Mouse (Mus musculus): Measurements from ENCODE around the gene Eif5.

Gene Eif5

GRCm38 (mm10) chr12:111565363-111565762 lies 27.5 kb downstream of the Eif5 start:
- DNase-seq (ENCODE audit: low spot score): no peak

DNA sequence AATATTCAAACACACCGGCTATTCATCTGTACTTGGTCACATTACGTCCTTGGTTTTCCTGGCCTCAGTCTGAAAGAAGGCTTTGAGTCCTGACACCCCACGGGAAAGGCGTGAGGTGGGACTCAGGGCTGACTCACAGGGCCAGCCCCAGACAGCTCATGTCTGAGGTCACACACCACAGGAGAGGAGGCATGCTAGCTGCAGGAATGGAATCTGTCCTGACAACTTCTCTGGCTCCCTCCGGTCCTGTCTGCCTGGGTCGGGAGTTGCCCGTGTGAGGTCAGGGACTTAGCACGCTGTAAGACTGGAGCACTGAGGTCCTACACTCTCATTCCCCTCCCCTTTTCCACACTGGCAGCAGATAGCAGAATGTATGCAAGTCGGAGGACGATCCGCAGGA lies 31.0 kb downstream of the Eif5 start:
- DNase-seq (ENCODE audit: low spot score): no peak

GRCm38 (mm10) chr12:111572406-111572805 lies 34.6 kb downstream of the Eif5 start:
- DNase-seq (ENCODE audit: low spot score): no peak

DNA sequence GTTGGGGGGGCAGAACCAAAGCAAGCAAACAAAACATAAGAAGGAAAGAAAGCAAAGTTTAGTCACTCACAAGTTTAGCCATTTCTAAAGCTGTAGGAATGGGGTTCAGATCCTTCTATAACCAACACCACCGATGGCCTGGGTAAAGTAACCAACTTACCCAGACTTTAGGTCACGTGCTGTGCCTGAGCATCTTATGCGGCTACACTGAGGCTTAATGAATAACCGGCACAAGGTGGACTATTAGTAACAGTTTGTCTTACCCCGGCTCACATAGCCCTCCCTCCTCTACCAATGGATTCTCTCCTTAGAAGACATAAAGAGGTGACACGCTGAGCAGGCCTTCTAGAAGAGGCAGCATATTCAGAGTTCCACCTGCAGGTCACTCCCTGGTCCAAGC lies 35.5 kb downstream of the Eif5 start:
- no peak for DNase-seq (ENCODE audit: low spot score)

- DNase-seq (ENCODE audit: low spot score): peak; percentile 96
Measured at GRCm38 (mm10) chr12:111574074-111574886, 36.5 kb downstream of the Eif5 start, which contains the start of gene Mark3. TSS of gene Mark3 (plus strand) at chr12:111574523.

DNA sequence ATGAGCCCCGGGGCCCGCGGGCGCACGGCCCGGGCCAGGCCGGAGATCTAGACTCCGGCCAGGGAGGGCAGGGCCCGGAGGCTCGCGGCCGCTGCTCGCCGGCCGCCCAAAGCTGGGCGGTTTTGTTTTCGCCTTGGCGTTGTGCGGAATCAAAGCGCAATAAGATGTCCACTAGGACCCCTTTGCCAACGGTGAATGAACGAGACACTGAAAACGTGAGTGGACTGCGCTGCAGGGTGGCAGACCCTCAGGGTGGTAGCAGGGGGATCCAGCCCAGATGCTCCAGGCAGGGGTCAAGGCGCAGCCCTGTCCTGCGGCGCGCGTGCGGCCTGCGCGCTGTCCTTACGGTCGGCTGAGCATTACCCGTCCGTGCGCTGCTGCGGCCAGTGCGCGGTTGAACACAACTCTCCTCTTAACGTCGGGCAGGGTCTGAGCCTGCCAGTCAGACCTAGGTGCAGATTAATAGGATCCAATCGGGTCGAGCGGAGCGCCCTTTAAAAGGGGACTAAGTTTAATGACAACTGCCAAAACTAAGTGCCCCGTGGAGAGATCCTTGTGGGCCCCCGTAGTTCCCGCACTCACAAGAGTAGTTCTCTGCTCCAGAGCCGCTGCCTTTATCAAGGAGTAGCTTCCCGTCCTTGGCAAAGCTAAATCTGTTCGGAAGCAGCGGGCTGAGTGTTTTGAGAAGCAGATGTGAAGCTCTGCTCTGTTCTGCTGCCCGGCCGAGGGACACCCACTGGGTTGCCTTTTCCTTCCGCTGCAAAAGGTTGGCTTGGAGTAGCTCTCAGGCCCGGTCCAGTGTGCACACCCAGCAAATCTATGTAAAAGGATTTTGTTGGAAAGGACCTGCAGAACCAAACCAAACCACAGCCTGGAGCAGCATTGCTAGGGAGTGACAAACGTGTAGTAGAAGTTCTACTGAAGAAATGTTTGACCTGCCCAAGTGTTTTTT lies 37.3 kb downstream of the Eif5 start:
- peak; percentile 53 for DNase-seq (ENCODE audit: low spot score)

- peak; percentile 34 for DNase-seq (ENCODE audit: low spot score)
Measured at GRCm38 (mm10) chr12:111583058-111583457, 45.2 kb downstream of the Eif5 start.

DNA sequence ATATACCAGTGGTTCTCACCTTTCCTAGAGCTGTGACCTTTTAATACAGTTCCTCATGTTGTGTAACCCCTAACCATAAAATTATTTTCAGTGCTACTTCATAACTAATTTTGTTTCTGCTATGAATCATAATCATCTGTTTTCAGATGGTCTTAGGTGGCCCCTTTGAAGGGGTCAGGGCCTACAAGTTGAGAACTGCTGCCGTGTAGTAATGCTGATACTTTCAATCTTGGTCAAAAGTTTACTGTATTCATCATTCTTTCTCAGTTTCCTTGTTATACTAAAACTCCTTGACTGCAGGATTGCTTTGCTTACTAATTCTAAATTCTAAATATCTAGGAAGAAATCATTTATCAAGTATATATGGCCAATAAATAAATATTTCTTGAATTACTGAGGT lies 46.6 kb downstream of the Eif5 start:
- no peak for DNase-seq (ENCODE audit: low spot score)

DNA sequence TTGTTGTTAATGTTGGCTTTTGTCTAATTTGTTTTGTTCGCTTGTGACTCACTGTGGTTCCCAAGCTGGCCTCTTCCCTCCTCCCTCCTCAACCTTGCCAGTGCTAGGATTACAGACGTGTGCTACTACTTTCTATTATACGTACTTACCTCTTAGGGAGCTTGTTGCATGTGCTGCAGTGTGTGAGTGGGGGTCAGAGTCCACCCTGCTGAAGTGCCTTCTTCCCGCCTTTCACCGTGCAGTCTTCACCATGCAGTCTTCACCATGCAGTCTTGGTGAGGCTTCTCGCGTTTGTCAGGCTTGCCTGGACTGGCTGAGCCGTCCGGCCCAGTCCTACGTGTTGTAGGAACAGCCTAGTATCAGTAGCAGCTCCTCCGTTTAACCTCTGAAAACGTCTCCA lies 49.4 kb downstream of the Eif5 start:
- DNase-seq (ENCODE audit: low spot score): no peak

- DNase-seq (ENCODE audit: low spot score): no peak
Measured at GRCm38 (mm10) chr12:111592407-111593021, 54.7 kb downstream of the Eif5 start.

DNA sequence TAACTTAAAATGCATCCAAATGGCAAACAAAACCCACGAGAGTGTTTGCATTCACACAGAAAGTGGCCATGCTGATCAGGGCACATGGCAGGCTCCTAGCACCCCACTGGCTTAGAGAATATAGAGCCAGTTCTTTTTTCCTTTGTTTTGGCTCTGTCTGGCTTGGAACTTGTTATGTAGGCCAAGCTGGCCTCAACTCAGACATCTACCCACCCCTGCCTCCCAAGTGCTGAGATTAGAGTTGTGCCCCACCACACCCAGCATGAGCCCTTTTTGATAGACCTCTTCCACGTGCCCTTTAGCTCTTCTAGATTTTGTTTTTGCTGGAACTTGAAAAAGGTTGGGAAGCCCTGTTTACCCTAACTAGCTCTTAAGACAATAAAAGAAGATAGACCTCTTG lies 56.0 kb downstream of the Eif5 start:
- DNase-seq (ENCODE audit: low spot score): no peak

Data from ovary, adult 18-20 months (tissue).